Mouse (Mus musculus): Measurements from ENCODE around the gene Ciao1.

- peak; percentile 16 to 59 (median 32); a peak in 3 of 6 replicates for TF ChIP-seq CTCF (IDR thresholded peaks at IDR 0.05 in 2 of 3, conservative IDR thresholded peaks at IDR 0.05 in 1 of 3; ENCODE audit: control insufficient read depth in 1 of 3, insufficient read depth in 1 of 3, low read depth in 2 of 3, low read length in 3 of 3, poor library complexity in 1 of 3, severe bottlenecking in 1 of 3)
- TF ChIP-seq GATA1 (IDR thresholded peaks at IDR 0.05; ENCODE audit: low read depth, low read length): peak; percentile 66
- TF ChIP-seq SIN3A (IDR thresholded peaks at IDR 0.05; ENCODE audit: low read length): peak; percentile 67
- TF ChIP-seq EP300 (IDR thresholded peaks at IDR 0.05; ENCODE audit: low read depth in 1 of 2, low read length in 2 of 2): peak; percentile 39 to 41; a peak in 3 of 4 replicates
- TF ChIP-seq MAFK (IDR thresholded peaks at IDR 0.05; ENCODE audit: borderline replicate concordance, low read depth, low read length): no peak
- TF ChIP-seq UBTF (IDR thresholded peaks at IDR 0.05; ENCODE audit: borderline replicate concordance, insufficient read depth, low read depth, low read length): no peak
- TF ChIP-seq SMC3 (IDR thresholded peaks at IDR 0.05; ENCODE audit: low read depth, low read length): peak; percentile 60
- TF ChIP-seq USF1 (IDR thresholded peaks at IDR 0.05; ENCODE audit: low read depth, low read length): no peak
- TF ChIP-seq POLR2AphosphoS5 (IDR thresholded peaks at IDR 0.05; ENCODE audit: borderline replicate concordance, low read depth, low read length): no peak
- no peak for TF ChIP-seq POLR2A (IDR thresholded peaks at IDR 0.05; ENCODE audit: control insufficient read depth in 1 of 2, insufficient read depth in 1 of 2, low read depth in 1 of 2, low read length in 2 of 2, poor library complexity in 1 of 2)
- TF ChIP-seq ETS1 (IDR thresholded peaks at IDR 0.05; ENCODE audit: low read depth, low read length): peak; percentile 38; the same call in 1 of the 2 replicates
Observed at GRCm38 (mm10) chr2:127248334-127249004, 853 bp upstream of the Ciao1 start.
